Mouse (Mus musculus): ENCODE measurements around the gene Nphp4. TPM values are rescaled to one million over a fixed set of nuclear protein-coding genes. Genes with fewer than 3 reads are reported as not detected.

The Nphp4 gene
- total RNA-seq, 2 experiments from 2014 or later = 1.5 to 2.6 TPM

- DNase-seq = no peak
These were observed 92.3 kb downstream of the Nphp4 start for GRCm38 (mm10) chr4:152568662-152569395.

- no peak for DNase-seq
These were observed 97.8 kb downstream of the Nphp4 start for GRCm38 (mm10) chr4:152574266-152574665.

DNA sequence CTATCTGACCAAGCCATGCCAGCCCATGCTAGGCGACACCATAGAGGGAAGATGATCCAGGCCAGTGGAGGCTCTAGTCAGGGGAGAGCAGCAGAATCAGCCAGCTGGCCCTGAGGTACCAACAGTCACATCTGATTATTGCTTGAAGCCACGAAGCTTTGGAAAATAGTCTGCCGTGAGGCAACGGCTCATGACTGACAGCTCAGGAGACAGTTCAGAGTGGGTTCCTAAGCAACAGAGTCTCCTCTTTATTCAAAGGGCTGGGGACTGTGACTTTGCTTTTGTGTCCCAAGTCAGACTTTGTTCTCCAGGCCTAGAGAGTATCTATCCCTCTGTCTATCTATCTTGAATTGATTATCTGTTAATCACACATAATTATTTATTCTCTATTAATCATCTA lies 100.3 kb downstream of the Nphp4 start:
- DNase-seq = no peak

- no peak for DNase-seq
These were observed 103.5 kb downstream of the Nphp4 start for GRCm38 (mm10) chr4:152579956-152580355.

DNA sequence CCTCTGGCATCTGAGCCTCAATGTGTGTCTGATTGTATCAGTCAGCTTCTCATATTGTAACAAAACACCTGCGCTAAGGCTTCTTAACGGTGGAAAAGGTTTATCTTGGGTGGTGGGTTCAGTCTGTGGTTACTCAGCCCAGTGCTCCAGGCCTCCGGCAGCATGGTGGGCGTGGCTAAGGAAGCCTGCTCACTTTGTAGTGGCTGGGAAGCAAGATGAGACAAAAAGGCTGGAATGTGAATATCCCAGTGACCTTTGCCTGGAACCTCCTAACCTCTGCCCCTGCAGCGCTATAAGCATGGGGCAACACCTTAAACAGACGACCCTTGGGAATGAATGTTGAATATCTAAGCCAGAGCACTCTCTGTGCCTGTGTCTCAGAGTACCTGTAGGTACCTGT lies 105.7 kb downstream of the Nphp4 start:
- DNase-seq = no peak

- DNase-seq = no peak
These were observed 107.1 kb downstream of the Nphp4 start for GRCm38 (mm10) chr4:152583616-152584015.

GRCm38 (mm10) chr4:152585526-152585925 lies 109.0 kb downstream of the Nphp4 start:
- no peak for DNase-seq

DNA sequence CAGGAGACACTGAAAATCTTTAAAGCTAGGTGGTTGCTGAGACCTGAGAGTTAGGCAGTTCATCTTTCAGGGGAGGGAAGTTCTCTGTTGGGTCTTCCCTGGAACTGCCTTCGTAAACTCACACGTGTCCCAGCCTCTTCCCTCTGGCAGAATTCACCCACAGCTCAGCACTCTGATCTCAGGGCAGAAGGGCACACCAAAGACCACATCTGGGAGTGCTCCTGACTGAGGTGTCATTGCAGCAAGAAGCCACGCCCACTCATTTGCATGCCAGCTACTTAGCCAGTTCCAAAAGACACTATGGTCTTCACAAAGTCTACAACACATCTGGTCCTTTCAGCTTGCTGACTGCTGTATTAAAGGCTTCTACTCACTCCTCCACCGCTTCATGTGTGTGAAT lies 109.7 kb downstream of the Nphp4 start:
- no peak for DNase-seq

DNA sequence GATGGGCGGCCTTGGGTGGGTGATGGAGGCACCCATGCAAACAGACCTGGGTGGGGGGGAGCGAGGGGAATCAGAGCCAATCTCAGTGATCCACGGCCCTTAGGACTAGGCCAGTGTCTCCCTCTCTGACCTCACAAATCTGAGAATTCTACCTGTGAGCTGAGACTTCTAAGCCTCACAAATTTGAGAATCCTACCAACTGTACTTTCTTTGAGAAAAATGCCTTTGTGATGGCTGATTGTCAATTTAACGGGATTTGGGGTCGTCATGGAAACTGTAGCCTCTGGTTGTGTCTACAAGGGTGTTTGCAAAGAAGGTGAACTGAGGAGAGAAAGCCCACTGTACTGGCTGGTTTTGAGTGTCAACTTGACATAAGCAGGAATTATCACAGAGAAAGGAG lies 127.8 kb downstream of the Nphp4 start:
- no peak for DNase-seq

GRCm38 (mm10) chr4:152609196-152609595 lies 132.7 kb downstream of the Nphp4 start:
- no peak for DNase-seq

DNA sequence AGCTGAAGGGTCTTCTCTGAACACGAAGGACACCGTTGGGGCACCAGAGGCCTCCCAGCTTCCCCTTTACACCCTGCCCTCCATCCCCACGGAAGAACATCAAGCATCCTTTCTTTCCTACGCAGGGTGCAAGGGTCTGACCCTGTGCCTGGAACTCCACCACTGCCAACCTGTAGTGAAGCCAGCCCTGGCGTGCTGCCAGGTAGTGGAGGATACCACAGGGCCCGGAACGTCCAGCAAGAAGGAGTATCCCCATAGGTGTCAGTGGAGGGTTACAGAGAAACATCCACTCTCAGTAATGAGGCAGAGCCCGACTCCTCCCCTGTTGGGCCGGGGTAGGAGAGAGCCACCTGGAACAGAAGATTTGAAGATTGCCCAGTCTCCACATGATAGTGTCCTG lies 133.5 kb downstream of the Nphp4 start:
- DNase-seq = no peak

Other genes with a start within 250 kb of the Nphp4 start
- gene Gpr153, start 202.5 kb upstream of the Nphp4 start, total RNA-seq (2021) = 10 to 100 TPM; 30.1 to 30.6 TPM
- not detected for gene Hes3, start 185.0 kb upstream of the Nphp4 start, total RNA-seq (2021)
- 10 to 100 TPM; 32.1 to 33.3 TPM for gene Icmt, start 179.5 kb upstream of the Nphp4 start, total RNA-seq (2021)
- 100 to 1,000 TPM; 105 to 116 TPM for gene Rnf207, start 157.7 kb upstream of the Nphp4 start, total RNA-seq (2021)
- 100 to 1,000 TPM; 312 to 319 TPM for gene Rpl22, start 151.0 kb upstream of the Nphp4 start, total RNA-seq (2021)
- gene Chd5, start 138.1 kb upstream of the Nphp4 start, total RNA-seq (2021) = under 1 TPM; 0.17 to 0.18 TPM
- 1 to 10 TPM; 2.3 to 2.4 TPM for gene Kcnab2, start 1.2 kb downstream of the Nphp4 start, total RNA-seq (2021)

Measured in heart, postnatal 4 days (tissue).